Mouse (Mus musculus): ENCODE results near the gene Cdc34b. TPM values are rescaled to one million over a fixed set of nuclear protein-coding genes. Genes with fewer than 3 reads are reported as not detected.

Gene Cdc34b
- polyA plus RNA-seq, 1 experiment from 2014 or later: 0.13 TPM

GRCm38 (mm10) chr11:94704020-94704419, 37.6 kb upstream of the Cdc34b start:
- 41% methylated on average over 7 of the region's 7 CpGs for WGBS (ENCODE audit: insufficient replicate concordance)
- no peaks in the 10 kb centered on the region for H3K36me3 ChIP-seq (ENCODE audit: control insufficient read depth, insufficient read depth, low read length)
- no peak overlapping the region for H3K9ac ChIP-seq (ENCODE audit: low read depth, low read length)
- no peaks in the 10 kb centered on the region for H3K9me3 ChIP-seq (replicated peaks; ENCODE audit: control insufficient read depth, low read length)
- no peak overlapping the region for H3K4me2 ChIP-seq
- H3K27me3 ChIP-seq (ENCODE audit: control insufficient read depth, insufficient read depth, low read length): peaks cover 3% of the 10 kb centered on the region; the same call in 1 of the 2 replicates
- ATAC-seq (replicated peaks; ENCODE audit: insufficient number of reproducible peaks, low FRiP score, low TSS enrichment): no peak
- H3K4me3 ChIP-seq (ENCODE audit: low read depth, low read length): no peak overlapping the region
- peaks cover 3% of the 10 kb centered on the region; the same call in 1 of the 2 replicates for H3K4me1 ChIP-seq (ENCODE audit: control insufficient read depth, insufficient read depth, low read length)
- H3K27ac ChIP-seq (ENCODE audit: low read depth, low read length): no peak overlapping the region

GRCm38 (mm10) chr11:94704472-94704871, 37.1 kb upstream of the Cdc34b start, which contains the start of gene Gm11541:
TSS of gene Gm11541 (minus strand) at chr11:94704499.
- ATAC-seq (replicated peaks; ENCODE audit: insufficient number of reproducible peaks, low FRiP score, low TSS enrichment): no peak
- H3K27me3 ChIP-seq (ENCODE audit: control insufficient read depth, insufficient read depth, low read length): peaks cover 3% of the 10 kb centered on the region; the same call in 1 of the 2 replicates
- no peak within 1 kb of the TSS for H3K4me2 ChIP-seq
- no peak within 1 kb of the TSS for H3K4me3 ChIP-seq (ENCODE audit: low read depth, low read length)
- H3K36me3 ChIP-seq (ENCODE audit: control insufficient read depth, insufficient read depth, low read length): no peaks in the 10 kb centered on the region
- H3K9ac ChIP-seq (ENCODE audit: low read depth, low read length): no peak within 1 kb of the TSS
- H3K27ac ChIP-seq (ENCODE audit: low read depth, low read length): no peak within 1 kb of the TSS
- H3K9me3 ChIP-seq (replicated peaks; ENCODE audit: control insufficient read depth, low read length): no peaks in the 10 kb centered on the region
- WGBS (ENCODE audit: insufficient replicate concordance): 71% methylated on average over 5 of the region's 5 CpGs
- peaks cover 3% of the 10 kb centered on the region; the same call in 1 of the 2 replicates for H3K4me1 ChIP-seq (ENCODE audit: control insufficient read depth, insufficient read depth, low read length)

GRCm38 (mm10) chr11:94713246-94713860, 28.2 kb upstream of the Cdc34b start:
- H3K4me3 ChIP-seq (ENCODE audit: low read depth, low read length): no peak overlapping the region
- H3K9ac ChIP-seq (ENCODE audit: low read depth, low read length): no peak overlapping the region
- H3K27ac ChIP-seq (ENCODE audit: low read depth, low read length): no peak overlapping the region
- no peaks in the 10 kb centered on the region for H3K9me3 ChIP-seq (replicated peaks; ENCODE audit: control insufficient read depth, low read length)
- H3K36me3 ChIP-seq (ENCODE audit: control insufficient read depth, insufficient read depth, low read length): no peaks in the 10 kb centered on the region
- no peaks in the 10 kb centered on the region for H3K4me1 ChIP-seq (ENCODE audit: control insufficient read depth, insufficient read depth, low read length)
- WGBS (ENCODE audit: insufficient replicate concordance): 21% methylated on average over 11 of the region's 11 CpGs
- no peak for ATAC-seq (replicated peaks; ENCODE audit: insufficient number of reproducible peaks, low FRiP score, low TSS enrichment)
- H3K27me3 ChIP-seq (ENCODE audit: control insufficient read depth, insufficient read depth, low read length): peaks cover 13% of the 10 kb centered on the region
- no peak overlapping the region for H3K4me2 ChIP-seq

- no peaks in the 10 kb centered on the region for H3K36me3 ChIP-seq (ENCODE audit: control insufficient read depth, insufficient read depth, low read length)
- no peak overlapping the region for H3K27ac ChIP-seq (ENCODE audit: low read depth, low read length)
- ATAC-seq (replicated peaks; ENCODE audit: insufficient number of reproducible peaks, low FRiP score, low TSS enrichment): no peak
- no peaks in the 10 kb centered on the region for H3K4me1 ChIP-seq (ENCODE audit: control insufficient read depth, insufficient read depth, low read length)
- no peak overlapping the region for H3K4me3 ChIP-seq (ENCODE audit: low read depth, low read length)
- no peak overlapping the region for H3K9ac ChIP-seq (ENCODE audit: low read depth, low read length)
- peaks cover 13% of the 10 kb centered on the region for H3K27me3 ChIP-seq (ENCODE audit: control insufficient read depth, insufficient read depth, low read length)
- H3K4me2 ChIP-seq: no peak overlapping the region
- WGBS (ENCODE audit: insufficient replicate concordance): 80% methylated on average over 5 of the region's 5 CpGs
- H3K9me3 ChIP-seq (replicated peaks; ENCODE audit: control insufficient read depth, low read length): no peaks in the 10 kb centered on the region
Measured at GRCm38 (mm10) chr11:94715622-94716021, 26.0 kb upstream of the Cdc34b start.

- no peak for ATAC-seq (replicated peaks; ENCODE audit: insufficient number of reproducible peaks, low FRiP score, low TSS enrichment)
- H3K4me1 ChIP-seq (ENCODE audit: control insufficient read depth, insufficient read depth, low read length): no peaks in the 10 kb centered on the region
- no peaks in the 10 kb centered on the region for H3K9me3 ChIP-seq (replicated peaks; ENCODE audit: control insufficient read depth, low read length)
- 8% methylated on average over 9 of the region's 9 CpGs for WGBS (ENCODE audit: insufficient replicate concordance)
- H3K36me3 ChIP-seq (ENCODE audit: control insufficient read depth, insufficient read depth, low read length): no peaks in the 10 kb centered on the region
- no peak overlapping the region for H3K27ac ChIP-seq (ENCODE audit: low read depth, low read length)
- H3K4me2 ChIP-seq: peak overlapping the region; percentile 29
- peaks cover 13% of the 10 kb centered on the region for H3K27me3 ChIP-seq (ENCODE audit: control insufficient read depth, insufficient read depth, low read length)
- no peak overlapping the region for H3K9ac ChIP-seq (ENCODE audit: low read depth, low read length)
- H3K4me3 ChIP-seq (ENCODE audit: low read depth, low read length): no peak overlapping the region
Measured at GRCm38 (mm10) chr11:94716754-94717153, 24.8 kb upstream of the Cdc34b start.

- Histone ChIP-seq H3K9me3 (replicated peaks; ENCODE audit: control insufficient read depth, low read length) (no peaks in the 10 kb centered on the region), H3K27ac (ENCODE audit: low read depth, low read length) (no peak overlapping the region), H3K4me1 (ENCODE audit: control insufficient read depth, insufficient read depth, low read length) (no peaks in the 10 kb centered on the region), H3K4me2 (no peak overlapping the region), H3K9ac (ENCODE audit: low read depth, low read length) (no peak overlapping the region), H3K36me3 (ENCODE audit: control insufficient read depth, insufficient read depth, low read length) (no peaks in the 10 kb centered on the region), H3K4me3 (ENCODE audit: low read depth, low read length) (no peak overlapping the region), H3K27me3 (ENCODE audit: control insufficient read depth, insufficient read depth, low read length) (peaks cover 13% of the 10 kb centered on the region)
- WGBS (ENCODE audit: insufficient replicate concordance): 33% methylated on average over 11 of the region's 11 CpGs
- ATAC-seq (replicated peaks; ENCODE audit: insufficient number of reproducible peaks, low FRiP score, low TSS enrichment): no peak
Measured at GRCm38 (mm10) chr11:94717239-94717638, 24.3 kb upstream of the Cdc34b start.

- ATAC-seq (replicated peaks; ENCODE audit: insufficient number of reproducible peaks, low FRiP score, low TSS enrichment): no peak
- Histone ChIP-seq H3K27ac (ENCODE audit: low read depth, low read length) (no peak overlapping the region), H3K9ac (ENCODE audit: low read depth, low read length) (no peak overlapping the region), H3K4me3 (ENCODE audit: low read depth, low read length) (no peak overlapping the region), H3K9me3 (replicated peaks; ENCODE audit: control insufficient read depth, low read length) (no peaks in the 10 kb centered on the region), H3K4me1 (ENCODE audit: control insufficient read depth, insufficient read depth, low read length) (no peaks in the 10 kb centered on the region), H3K4me2 (no peak overlapping the region), H3K36me3 (ENCODE audit: control insufficient read depth, insufficient read depth, low read length) (no peaks in the 10 kb centered on the region), H3K27me3 (ENCODE audit: control insufficient read depth, insufficient read depth, low read length) (peaks cover 10% of the 10 kb centered on the region)
- WGBS (ENCODE audit: insufficient replicate concordance): 89% methylated on average over 7 of the region's 7 CpGs
Measured at GRCm38 (mm10) chr11:94718113-94718909, 23.3 kb upstream of the Cdc34b start.

GRCm38 (mm10) chr11:94719216-94719615, 22.4 kb upstream of the Cdc34b start:
- WGBS (ENCODE audit: insufficient replicate concordance): 69% methylated on average over 2 of the region's 2 CpGs
- no peaks in the 10 kb centered on the region for H3K4me1 ChIP-seq (ENCODE audit: control insufficient read depth, insufficient read depth, low read length)
- no peaks in the 10 kb centered on the region for H3K36me3 ChIP-seq (ENCODE audit: control insufficient read depth, insufficient read depth, low read length)
- no peaks in the 10 kb centered on the region for H3K9me3 ChIP-seq (replicated peaks; ENCODE audit: control insufficient read depth, low read length)
- ATAC-seq (replicated peaks; ENCODE audit: insufficient number of reproducible peaks, low FRiP score, low TSS enrichment): no peak
- no peak overlapping the region for H3K27ac ChIP-seq (ENCODE audit: low read depth, low read length)
- no peak overlapping the region for H3K4me2 ChIP-seq
- H3K27me3 ChIP-seq (ENCODE audit: control insufficient read depth, insufficient read depth, low read length): peaks cover 2% of the 10 kb centered on the region; the same call in 1 of the 2 replicates
- no peak overlapping the region for H3K9ac ChIP-seq (ENCODE audit: low read depth, low read length)
- no peak overlapping the region for H3K4me3 ChIP-seq (ENCODE audit: low read depth, low read length)
